Mouse (Mus musculus): ENCODE results near the gene Aven. TPM values are rescaled to one million over a fixed set of nuclear protein-coding genes. Genes with fewer than 3 reads are reported as not detected.
"Not testable (repeated sequence)": the region's sequence is repeated elsewhere in the genome, so short reads cannot be mapped to it uniquely, and the experiment has no call there.

Gene Aven
- total RNA-seq (2014; rRNA removed; ENCODE audit: low replicate concordance) = 5.2 and 26.5 TPM in 2 replicates
- 2.6 and 4.7 TPM in 2 replicates for polyA plus RNA-seq (2015; fragmentation: Nextera tagmentation; extraction: Ambion mirVana)

DNA sequence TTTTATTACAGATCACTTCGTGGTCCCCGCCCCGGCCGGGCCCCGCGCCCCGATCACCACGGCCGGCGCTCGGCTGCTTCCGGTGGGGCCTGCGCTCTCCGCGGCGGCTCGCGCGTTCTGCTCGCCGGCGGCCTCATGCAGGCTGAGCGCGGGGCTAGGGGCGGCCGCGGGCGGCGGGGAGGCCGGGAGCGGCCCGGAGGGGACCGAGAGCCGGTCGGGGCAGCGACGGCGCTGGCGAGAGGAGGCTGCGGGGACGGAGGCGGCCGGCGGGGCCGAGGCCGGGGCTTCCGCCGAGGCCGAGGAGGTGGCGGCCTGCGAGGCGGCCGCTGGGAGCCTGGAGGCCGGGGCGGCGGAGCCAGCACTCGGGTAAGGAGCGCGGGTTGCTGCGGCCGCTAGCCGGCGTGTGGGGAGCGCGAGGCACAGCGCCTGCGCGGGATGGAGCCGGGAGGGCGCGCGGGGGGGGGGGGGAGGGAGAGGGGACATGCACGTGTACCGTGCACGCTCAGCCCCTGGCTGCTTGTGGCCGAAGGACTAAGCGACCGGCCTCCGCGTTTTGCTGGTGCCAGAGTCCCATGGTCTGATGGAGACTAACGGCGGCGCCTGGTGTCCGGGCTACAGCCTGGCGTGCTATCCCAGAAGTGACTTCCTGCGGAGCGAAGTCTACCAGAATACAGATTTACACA lies at the start of gene Aven:
Aven (plus strand) TSS at position 109 of the 683 bp plus-strand sequence.
- H3K27me3 ChIP-seq (ENCODE audit: control insufficient read depth, insufficient read depth, low read length) = no peaks in the 10 kb centered on the region
- H3K27ac ChIP-seq (ENCODE audit: low read depth) = peak within 1 kb of the TSS; percentile 98
- peaks cover 18% of the 10 kb centered on the region; the same call in 1 of the 2 replicates for H3K4me1 ChIP-seq (ENCODE audit: control insufficient read depth, insufficient read depth)
- WGBS = 1% methylated on average over 67 of the region's 87 CpGs
- peak within 1 kb of the TSS; percentile 73 for H3K4me3 ChIP-seq (ENCODE audit: low read depth, low read length)
- TF ChIP-seq EP300 (IDR thresholded peaks at IDR 0.05; ENCODE audit: low read depth) (no peak), CTCF (IDR thresholded peaks at IDR 0.05; ENCODE audit: low read depth) (no peak)
- H3K36me3 ChIP-seq (replicated peaks; ENCODE audit: control insufficient read depth, insufficient read depth, low read length) = no peaks in the 10 kb centered on the region
- no peaks in the 10 kb centered on the region for H3K9me3 ChIP-seq (replicated peaks; ENCODE audit: control insufficient read depth, low read length)
- H3K9ac ChIP-seq (replicated peaks; ENCODE audit: low read depth, low read length) = peak within 1 kb of the TSS; percentile 92
- DNase-seq (ENCODE audit: low spot score) = peak; percentile 86
- peak within 1 kb of the TSS; percentile 83 for H3K4me2 ChIP-seq (ENCODE audit: low read depth, low read length)
- peak; percentile 96 for ATAC-seq (ENCODE audit: insufficient read depth, low read depth)

DNA sequence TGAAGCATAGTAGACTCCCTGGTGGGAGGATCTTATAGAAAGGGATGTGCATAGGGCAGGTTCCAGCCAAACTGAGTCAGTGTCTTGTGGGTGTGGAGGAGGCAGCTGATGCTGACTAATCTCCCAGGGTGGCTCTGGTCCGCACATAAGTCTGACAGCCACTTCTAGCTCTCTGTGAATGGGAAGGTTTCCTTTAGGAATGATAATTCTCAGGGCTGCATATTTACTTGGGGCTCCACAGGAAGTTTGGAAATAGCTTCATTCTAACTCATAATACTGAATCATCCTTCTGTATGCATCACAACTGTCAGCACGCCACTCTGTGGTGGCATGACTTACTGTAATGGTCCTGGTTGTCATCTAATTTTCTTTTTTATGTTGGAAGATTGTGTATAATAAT lies 49.3 kb upstream of the Aven start:
- ATAC-seq (ENCODE audit: insufficient read depth, low read depth) = no peak
- WGBS = 56% methylated on average over 2 of the region's 2 CpGs
- no peak for TF ChIP-seq CTCF (IDR thresholded peaks at IDR 0.05; ENCODE audit: low read depth)
- TF ChIP-seq EP300 (IDR thresholded peaks at IDR 0.05; ENCODE audit: low read depth) = no peak
- Histone ChIP-seq H3K27me3 (ENCODE audit: control insufficient read depth, insufficient read depth, low read length) (no peaks in the 10 kb centered on the region), H3K9me3 (replicated peaks; ENCODE audit: control insufficient read depth, low read length) (no peaks in the 10 kb centered on the region), H3K36me3 (replicated peaks; ENCODE audit: control insufficient read depth, insufficient read depth, low read length) (no peaks in the 10 kb centered on the region), H3K4me1 (ENCODE audit: control insufficient read depth, insufficient read depth) (no peaks in the 10 kb centered on the region), H3K4me3 (ENCODE audit: low read depth, low read length) (no peak overlapping the region), H3K9ac (replicated peaks; ENCODE audit: low read depth, low read length) (no peak overlapping the region), H3K4me2 (ENCODE audit: low read depth, low read length) (no peak overlapping the region), H3K27ac (ENCODE audit: low read depth) (no peak overlapping the region)
- no peak for DNase-seq (ENCODE audit: low spot score)

DNA sequence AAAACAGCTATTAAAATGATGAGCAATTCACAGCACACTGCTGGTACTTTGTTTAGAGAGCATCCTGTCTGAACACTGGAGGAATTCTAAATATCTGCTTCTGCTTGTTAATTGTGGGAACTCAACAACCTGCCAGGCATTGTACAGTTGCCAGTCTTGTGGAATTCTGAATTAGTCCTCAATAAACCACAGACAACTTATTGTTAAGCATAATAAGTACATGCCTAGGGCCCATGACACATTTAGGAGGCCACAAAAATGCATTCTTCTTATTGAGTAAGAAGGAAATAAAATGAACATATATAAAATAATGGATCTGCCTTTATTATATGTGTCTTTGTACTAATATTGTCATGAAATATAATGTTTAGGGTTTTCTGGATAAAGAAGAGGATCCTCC lies 47.3 kb upstream of the Aven start:
- Histone ChIP-seq H3K36me3 (replicated peaks; ENCODE audit: control insufficient read depth, insufficient read depth, low read length) (no peaks in the 10 kb centered on the region), H3K4me1 (ENCODE audit: control insufficient read depth, insufficient read depth) (no peaks in the 10 kb centered on the region), H3K27me3 (ENCODE audit: control insufficient read depth, insufficient read depth, low read length) (no peaks in the 10 kb centered on the region), H3K27ac (ENCODE audit: low read depth) (no peak overlapping the region), H3K9ac (replicated peaks; ENCODE audit: low read depth, low read length) (no peak overlapping the region), H3K9me3 (replicated peaks; ENCODE audit: control insufficient read depth, low read length) (no peaks in the 10 kb centered on the region), H3K4me2 (ENCODE audit: low read depth, low read length) (no peak overlapping the region), H3K4me3 (ENCODE audit: low read depth, low read length) (no peak overlapping the region)
- no peak for TF ChIP-seq EP300 (IDR thresholded peaks at IDR 0.05; ENCODE audit: low read depth)
- TF ChIP-seq CTCF (IDR thresholded peaks at IDR 0.05; ENCODE audit: low read depth) = no peak
- no peak for ATAC-seq (ENCODE audit: insufficient read depth, low read depth)
- DNase-seq (ENCODE audit: low spot score) = no peak

GRCm38 (mm10) chr2:112448046-112448445 lies 44.7 kb upstream of the Aven start:
- not testable (repeated sequence) for ATAC-seq (ENCODE audit: insufficient read depth, low read depth)
- 67% methylated on average over 4 of the region's 4 CpGs for WGBS

DNA sequence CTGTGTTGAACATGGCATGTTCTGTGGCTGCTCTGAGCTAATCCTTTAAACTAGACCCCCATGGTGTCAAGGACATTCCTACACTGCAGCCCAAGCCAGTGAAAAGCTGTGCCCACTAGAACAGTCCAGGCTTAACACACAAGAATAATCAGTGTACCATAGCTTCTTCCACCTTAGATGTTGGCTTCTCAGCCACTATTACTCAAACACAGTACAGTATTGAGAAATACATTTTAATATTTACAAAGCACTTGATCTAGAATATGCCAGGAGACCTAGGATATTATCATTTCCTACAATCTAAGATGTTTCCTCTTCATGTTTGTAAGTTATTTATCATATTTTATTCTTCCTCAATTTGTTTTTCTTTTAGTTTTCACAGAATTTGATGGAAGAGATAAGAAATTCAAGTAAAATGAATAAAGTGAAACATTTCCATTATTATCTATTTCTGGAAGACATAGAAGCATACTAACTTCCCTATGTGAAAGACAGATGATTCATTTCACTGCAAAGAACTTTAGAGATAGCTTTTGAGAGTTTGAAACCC lies 44.2 kb upstream of the Aven start:
- H3K4me3 ChIP-seq (ENCODE audit: low read depth, low read length) = no peak overlapping the region
- no peaks in the 10 kb centered on the region for H3K4me1 ChIP-seq (ENCODE audit: control insufficient read depth, insufficient read depth)
- H3K27me3 ChIP-seq (ENCODE audit: control insufficient read depth, insufficient read depth, low read length) = no peaks in the 10 kb centered on the region
- H3K9ac ChIP-seq (replicated peaks; ENCODE audit: low read depth, low read length) = no peak overlapping the region
- no peaks in the 10 kb centered on the region for H3K36me3 ChIP-seq (replicated peaks; ENCODE audit: control insufficient read depth, insufficient read depth, low read length)
- no peak for DNase-seq (ENCODE audit: low spot score)
- no peak overlapping the region for H3K4me2 ChIP-seq (ENCODE audit: low read depth, low read length)
- H3K9me3 ChIP-seq (replicated peaks; ENCODE audit: control insufficient read depth, low read length) = no peaks in the 10 kb centered on the region
- TF ChIP-seq EP300 (IDR thresholded peaks at IDR 0.05; ENCODE audit: low read depth) (no peak), CTCF (IDR thresholded peaks at IDR 0.05; ENCODE audit: low read depth) (no peak)
- H3K27ac ChIP-seq (ENCODE audit: low read depth) = no peak overlapping the region
- ATAC-seq (ENCODE audit: insufficient read depth, low read depth) = no peak

More at GRCm38 (mm10) chr2:112448046-112448445, 44.7 kb upstream of the Aven start:
- not testable (repeated sequence) for H3K27ac ChIP-seq (ENCODE audit: low read depth); H3K9me3 ChIP-seq (replicated peaks; ENCODE audit: control insufficient read depth, low read length); H3K27me3 ChIP-seq (ENCODE audit: control insufficient read depth, insufficient read depth, low read length); H3K4me2 ChIP-seq (ENCODE audit: low read depth, low read length); H3K9ac ChIP-seq (replicated peaks; ENCODE audit: low read depth, low read length); DNase-seq (ENCODE audit: low spot score); H3K4me1 ChIP-seq (ENCODE audit: control insufficient read depth, insufficient read depth); H3K4me3 ChIP-seq (ENCODE audit: low read depth, low read length); H3K36me3 ChIP-seq (replicated peaks; ENCODE audit: control insufficient read depth, insufficient read depth, low read length)

All from heart, postnatal 0 days (tissue).